23 mouse cellular contexts compared by ENCODE assay signal in genomic region chr7:133612981-133613380, GRCm38 (mm10). TPM values are rescaled to one million over a fixed set of nuclear protein-coding genes. Genes with fewer than 3 reads are reported as not detected.
"Had no signal": no experiment of that assay in that cellular context is flagged by ENCODE, and none has a peak within 500 bp of the region (broad histone marks: within the 10 kb centered on the region; RNA-seq: fewer than 3 reads in every experiment).

No protein-coding gene starts in this region.

- H3K9ac ChIP-seq: limb, embryonic 13.5 days; liver, embryonic 12.5 days; liver, embryonic 15.5 days; midbrain, embryonic 12.5 days; midbrain, embryonic 15.5 days; neural tube, embryonic 12.5 days; neural tube, embryonic 15.5 days had no signal

- H3K4me3 ChIP-seq: limb, embryonic 10.5 days; limb, embryonic 13.5 days; liver, embryonic 12.5 days; liver, embryonic 15.5 days; midbrain, embryonic 12.5 days; midbrain, embryonic 15.5 days; neural tube, embryonic 12.5 days; neural tube, embryonic 15.5 days had no signal

- DNase-seq: kidney, postnatal 14 days; kidney, postnatal 4 days; liver; lung, adult 2 months; right cerebral cortex, adult 18-20 months; right cerebral cortex, postnatal 14 days; right cerebral cortex, postnatal 4 days; thymus, adult 2 months; thymus, postnatal 25 days had no signal

- H3K27ac ChIP-seq: limb, embryonic 10.5 days; limb, embryonic 13.5 days; liver, embryonic 12.5 days; liver, embryonic 15.5 days; macrophage; midbrain, embryonic 12.5 days; midbrain, embryonic 15.5 days; neural tube, embryonic 12.5 days; neural tube, embryonic 15.5 days; stomach, postnatal 0 days had no signal

- ATAC-seq: liver, embryonic 12.5 days; midbrain, embryonic 15.5 days had no signal

- H3K4me2 ChIP-seq: limb, embryonic 13.5 days; liver, embryonic 12.5 days; liver, embryonic 15.5 days; midbrain, embryonic 12.5 days; midbrain, embryonic 15.5 days; neural tube, embryonic 12.5 days; neural tube, embryonic 15.5 days had no signal

- H3K27me3 ChIP-seq: liver, embryonic 12.5 days; liver, embryonic 15.5 days; midbrain, embryonic 12.5 days; midbrain, embryonic 15.5 days; neural tube, embryonic 12.5 days; neural tube, embryonic 15.5 days had no signal

- H3K9me3 ChIP-seq: limb, embryonic 10.5 days; limb, embryonic 13.5 days; liver, embryonic 12.5 days; liver, embryonic 15.5 days; midbrain, embryonic 12.5 days; midbrain, embryonic 15.5 days; neural tube, embryonic 12.5 days; neural tube, embryonic 15.5 days had no signal

- H3K4me1 ChIP-seq: limb, embryonic 10.5 days; liver, embryonic 12.5 days; liver, embryonic 15.5 days had no signal

- H3K36me3 ChIP-seq: limb, embryonic 10.5 days; limb, embryonic 13.5 days; liver, embryonic 12.5 days; liver, embryonic 15.5 days; midbrain, embryonic 12.5 days; midbrain, embryonic 15.5 days; neural tube, embryonic 12.5 days; neural tube, embryonic 15.5 days had no signal

RNA-seq across cellular contexts. Expression of gene Tex36, which starts 11.0 kb away (rescaled TPM):
- polyA plus RNA-seq: kidney, embryonic 16.5 days; limb, embryonic 10.5 days; limb, embryonic 13.5 days; liver, embryonic 12.5 days; liver, embryonic 15.5 days; lung, adult 2 months; lung, embryonic 16.5 days; macrophage; midbrain, embryonic 12.5 days; midbrain, embryonic 15.5 days; neural tube, embryonic 12.5 days; neural tube, embryonic 15.5 days; stomach, embryonic 14.5 days; stomach, postnatal 0 days; thymus, adult 2 months; urinary bladder, adult 2 months had no signal
